Mouse (Mus musculus) stomach, postnatal 0 days (tissue): Measurements from ENCODE around the gene Rasgef1c.

Experiments used
- CTCF ChIP-seq: IDR thresholded peaks from 2 replicates; pipeline ENCODE4 v1.5.1; 2016; ENCODE audit warnings: antibody characterized with exemption, low read depth, mild to moderate bottlenecking, moderate library complexity
- EP300 ChIP-seq: optimal IDR thresholded peaks from 2 replicates; pipeline ENCODE3; 2016; ENCODE audit warnings: antibody characterized with exemption

DNA sequence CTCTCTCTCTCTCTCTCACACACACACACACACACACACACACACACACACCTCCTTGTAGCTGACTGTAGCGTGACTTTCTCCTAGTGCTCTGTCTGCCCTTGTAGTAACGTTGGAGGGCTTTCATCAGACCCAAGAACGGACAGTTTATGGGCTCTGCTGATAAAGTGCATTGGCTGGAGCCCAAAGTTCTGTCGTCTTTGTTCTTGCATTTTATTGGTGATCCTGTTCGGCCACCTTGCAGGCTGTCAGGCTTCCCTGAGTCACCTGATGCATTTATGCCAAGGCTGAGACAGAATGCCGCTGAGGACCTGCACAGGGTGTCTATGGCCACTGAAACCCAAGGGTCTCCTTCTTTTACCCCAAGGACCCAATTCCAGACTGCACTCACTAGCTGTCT is 1.6 kb upstream of the Rasgef1c start:
- TF ChIP-seq EP300 = no peak
- no peak for TF ChIP-seq CTCF
